Mouse (Mus musculus) adrenal gland, postnatal 14 days (tissue): ENCODE measurements at regions not wholly inside any gene's neighbourhood (a gene's known extent, or its start where the extent isn't known, plus 50 kb on each side); places are given as distances from the start of the nearest gene placed in this dataset.
A peak's percentile ranks its signal among the peaks of the same experiment; 100 is the strongest.

Source experiments
- DNase-seq: peaks from one replicate; pipeline ENCODE4 v3.0.0; 2021; ENCODE audit warnings: mixed read lengths

GRCm38 (mm10) chr6:143373686-143374273 is 206.8 kb downstream of the Etnk1 start:
- DNase-seq: peak; percentile 73

GRCm38 (mm10) chr6:143375951-143376713 is 209.1 kb downstream of the Etnk1 start:
- DNase-seq: no peak

- DNase-seq: no peak
Measured at GRCm38 (mm10) chr6:143377121-143377520, 210.1 kb downstream of the Etnk1 start.

- no peak for DNase-seq
Measured at GRCm38 (mm10) chr6:143378126-143378525, 211.1 kb downstream of the Etnk1 start.

DNA sequence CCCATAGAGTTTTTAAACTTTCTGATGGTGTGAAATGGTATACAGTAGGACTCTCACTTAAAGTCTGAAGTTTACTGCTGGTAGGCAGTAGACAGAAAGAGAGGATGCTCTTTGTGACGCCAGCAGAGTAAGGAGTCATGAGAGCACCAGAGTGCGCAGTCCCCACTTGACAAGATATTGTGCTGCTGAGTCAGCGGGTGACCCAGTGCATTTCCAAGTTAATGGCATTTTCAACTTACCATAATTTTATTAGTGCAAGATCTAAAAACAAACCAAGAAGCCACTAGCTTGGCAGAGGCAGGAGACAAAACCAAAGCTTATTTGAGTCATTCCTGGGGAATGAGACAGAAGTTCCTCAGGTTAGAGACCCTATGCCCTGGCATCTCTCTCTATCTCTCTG is 213.5 kb downstream of the Etnk1 start:
- DNase-seq: no peak

GRCm38 (mm10) chr6:143386597-143387450 is 219.8 kb downstream of the Etnk1 start:
- no peak for DNase-seq

GRCm38 (mm10) chr6:143393543-143394207 is 226.7 kb downstream of the Etnk1 start:
- no peak for DNase-seq

GRCm38 (mm10) chr6:143394377-143394776 is 227.4 kb downstream of the Etnk1 start:
- DNase-seq: no peak

DNA sequence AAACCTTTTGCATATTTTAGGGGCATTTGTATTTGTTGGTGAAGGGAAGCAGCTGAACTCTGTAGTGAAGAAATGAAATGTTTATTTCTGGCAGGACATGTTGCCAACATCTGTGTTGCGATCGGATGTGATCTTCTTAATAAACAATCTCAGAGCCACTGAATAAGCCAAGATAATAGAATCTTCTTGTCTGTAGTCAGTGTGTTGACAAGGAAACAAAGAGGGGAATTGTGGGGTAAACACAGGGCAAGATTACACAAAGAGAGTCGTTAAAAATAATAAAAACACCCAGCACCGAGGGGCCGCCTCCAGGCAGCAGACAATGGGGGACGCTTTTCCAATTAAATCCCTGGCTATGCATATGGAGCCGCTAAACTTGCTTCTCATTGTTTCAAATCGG is 234.4 kb downstream of the Etnk1 start:
- no peak for DNase-seq

DNA sequence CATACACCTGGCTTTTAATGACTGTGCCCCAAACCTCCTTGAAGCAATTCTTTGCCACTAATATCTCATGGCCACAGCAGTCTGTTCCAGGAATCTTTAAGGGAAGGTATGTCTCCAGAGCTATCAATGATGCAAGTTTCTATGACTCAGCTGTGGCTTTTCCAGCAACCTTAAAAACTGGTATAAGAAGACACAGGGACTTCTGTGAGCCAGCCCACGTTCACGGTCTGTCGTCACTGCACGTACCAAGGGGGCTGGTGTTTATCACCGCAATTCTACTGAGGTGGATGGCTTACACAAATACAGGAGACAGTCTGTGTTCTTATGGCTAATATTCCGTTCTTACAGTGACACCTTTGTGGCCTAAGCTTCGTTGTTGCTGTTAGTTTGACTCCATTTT is 234.9 kb downstream of the Etnk1 start:
- no peak for DNase-seq

- no peak for DNase-seq
Measured at GRCm38 (mm10) chr6:143402766-143403165, 235.7 kb downstream of the Etnk1 start.

GRCm38 (mm10) chr6:143404521-143404920 is 237.5 kb downstream of the Etnk1 start:
- no peak for DNase-seq

DNA sequence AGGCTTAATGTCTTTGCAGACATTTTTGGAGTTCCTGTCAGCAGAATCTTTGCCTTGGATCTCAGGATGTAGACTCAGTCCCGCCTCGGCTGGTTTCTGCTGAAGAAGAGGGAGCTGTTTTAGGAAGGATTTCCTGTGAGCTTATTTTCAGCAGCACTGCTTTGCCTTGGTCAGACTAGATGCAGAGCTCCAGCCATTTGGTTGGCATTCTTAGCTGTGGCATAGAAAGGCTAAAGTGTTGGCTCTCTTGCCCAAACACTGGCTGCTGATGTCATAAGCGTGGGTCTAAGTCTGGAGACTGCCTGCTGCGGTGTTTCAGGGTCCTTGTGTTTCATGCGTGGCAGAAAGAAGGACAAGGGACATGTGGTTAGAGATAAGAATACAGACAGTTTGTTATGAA is 245.0 kb downstream of the Etnk1 start:
- no peak for DNase-seq

- no peak for DNase-seq
Measured at GRCm38 (mm10) chr6:143412721-143413120, 245.7 kb downstream of the Etnk1 start.

DNA sequence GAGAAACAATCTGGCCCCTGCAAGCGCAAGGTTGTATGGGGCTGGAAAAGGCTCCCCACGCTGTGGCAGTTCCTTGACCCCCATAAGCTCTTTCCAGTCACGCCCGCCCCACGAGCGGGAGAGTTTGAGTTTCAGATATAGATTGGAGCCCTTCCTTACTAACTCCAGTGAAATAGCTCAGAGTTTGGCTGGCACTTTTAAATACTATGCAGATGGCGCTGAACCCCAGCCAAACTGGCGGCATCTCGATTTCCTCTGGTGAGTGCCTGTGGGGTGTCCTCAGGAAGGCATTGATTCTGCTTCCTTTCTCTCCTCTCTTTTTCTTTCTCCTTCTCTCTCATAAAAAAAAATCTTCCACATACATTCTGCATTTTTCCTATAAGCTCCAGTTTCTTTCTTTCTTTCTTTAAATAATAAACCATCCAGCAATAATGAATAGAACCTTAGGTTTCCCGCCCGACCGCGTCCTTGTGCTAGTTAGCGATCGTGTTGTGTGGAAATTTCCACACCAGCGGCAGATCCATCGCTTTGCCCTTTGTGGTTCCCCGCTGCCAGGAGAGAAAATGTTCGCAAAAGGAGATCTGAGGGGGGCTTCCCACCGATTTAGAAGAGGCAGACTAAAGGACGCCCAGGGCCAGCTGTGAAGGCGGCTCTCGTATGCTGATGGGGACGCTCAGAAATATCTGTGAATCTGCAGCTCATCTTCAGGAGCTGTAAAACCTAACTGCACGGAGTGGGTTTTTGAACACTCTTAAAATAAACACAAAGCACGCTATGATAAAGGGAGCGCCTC is 247.8 kb downstream of the Etnk1 start:
- DNase-seq: no peak

DNA sequence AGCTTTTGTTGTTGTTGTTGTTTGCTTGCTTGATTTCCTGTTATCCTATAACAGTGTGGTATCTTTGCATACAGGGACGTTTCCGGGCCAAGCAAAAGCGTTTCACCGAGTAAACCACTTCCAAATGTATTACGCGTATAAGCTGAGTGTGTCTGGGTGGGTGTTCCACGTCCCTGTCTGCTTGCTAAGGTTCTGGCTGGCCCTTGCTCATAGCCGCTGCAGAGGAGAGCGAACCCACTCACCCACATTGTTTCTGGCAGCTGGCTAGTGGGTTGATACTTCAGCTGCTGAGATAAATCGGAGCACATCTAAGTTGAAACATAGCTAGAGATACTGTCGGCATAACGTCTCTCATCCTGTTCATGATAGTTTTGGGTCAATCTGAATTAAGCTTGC is 248.4 kb downstream of the Etnk1 start:
- DNase-seq: no peak

GRCm38 (mm10) chr6:143419872-143420271 is 252.9 kb downstream of the Etnk1 start:
- DNase-seq: no peak

GRCm38 (mm10) chr6:143423026-143423425 is 256.0 kb downstream of the Etnk1 start:
- no peak for DNase-seq

GRCm38 (mm10) chr6:143425182-143425829 is 258.3 kb downstream of the Etnk1 start:
- no peak for DNase-seq

GRCm38 (mm10) chr6:143431896-143432450 is 265.0 kb downstream of the Etnk1 start:
- DNase-seq: no peak
